Mouse (Mus musculus) brain, embryonic 14.5 days (tissue): ENCODE measurements at regions not wholly inside any gene's neighbourhood (a gene's known extent, or its start where the extent isn't known, plus 50 kb on each side); places are given as distances from the start of the nearest gene placed in this dataset.

ENCODE experiments used
- CTCF ChIP-seq: fragments of 200-500 bp; IDR thresholded peaks from 2 replicates; pipeline ENCODE4 v1.5.1; 2012; ENCODE audit warnings: inconsistent platforms, mild to moderate bottlenecking, moderate library complexity, borderline replicate concordance; ENCODE audit not compliant: insufficient read depth, insufficient read length; ENCODE audit errors: extremely low read depth
- POLR2A ChIP-seq: fragments of 200-500 bp; IDR thresholded peaks from 2 replicates; pipeline ENCODE4 v1.6.1; 2012; ENCODE audit warnings: mild to moderate bottlenecking, inconsistent platforms, borderline replicate concordance; ENCODE audit not compliant: poor library complexity, insufficient read depth, insufficient read length, severe bottlenecking; ENCODE audit errors: extremely low read depth

DNA sequence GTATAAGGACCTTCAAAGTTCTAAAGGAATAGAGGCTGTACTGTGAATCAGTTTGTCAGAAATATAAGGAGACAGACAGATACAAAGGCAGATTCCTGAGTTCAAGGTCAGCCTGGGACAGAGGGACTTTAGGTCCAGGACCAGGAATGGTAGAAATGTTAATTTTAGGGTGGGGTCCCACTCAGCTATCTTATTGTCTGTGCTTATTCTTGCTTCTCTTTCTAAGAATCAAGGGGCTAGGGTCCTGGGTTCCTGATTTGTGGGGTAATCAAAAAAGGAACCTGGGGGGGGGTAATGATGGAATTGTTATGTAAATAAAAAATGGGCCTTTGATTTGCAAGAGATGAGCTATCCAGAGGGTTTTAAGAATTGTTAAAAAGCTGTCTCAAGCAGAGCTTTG is 71.7 kb upstream of the Fshr start:
- TF ChIP-seq POLR2A (no peak), CTCF (no peak)
